Mouse (Mus musculus) bone marrow, adult 2 months (tissue): ENCODE measurements at regions not wholly inside any gene's neighbourhood (a gene's known extent, or its start where the extent isn't known, plus 50 kb on each side); places are given as distances from the start of the nearest gene placed in this dataset.

Experiments
- H3K27ac ChIP-seq: fragments of 200-500 bp; 2 replicates; pipeline ENCODE4 v1.5.1; 2012; ENCODE audit warnings: low read depth, mild to moderate bottlenecking, control low read depth, inconsistent platforms, low read length; ENCODE audit not compliant: control insufficient read depth, poor library complexity, insufficient read depth
- H3K4me1 ChIP-seq: fragments of 200-500 bp; 2 replicates; pipeline ENCODE4 v1.6.1; 2011; ENCODE audit warnings: low read length; ENCODE audit not compliant: control insufficient read depth, insufficient read depth
- H3K4me3 ChIP-seq: fragments of 200-500 bp; replicated peaks from 2 replicates; pipeline ENCODE3; 2011; ENCODE audit warnings: mild to moderate bottlenecking, low read depth, low read length, control low read depth; ENCODE audit not compliant: control insufficient read depth
- CTCF ChIP-seq: fragments of 200-500 bp; IDR thresholded peaks from 2 replicates; pipeline ENCODE4 v1.5.1; 2011; ENCODE audit warnings: low read length, control low read depth; ENCODE audit not compliant: control insufficient read depth, insufficient read depth
- POLR2A ChIP-seq: fragments of 200-500 bp; IDR thresholded peaks from 2 replicates; pipeline ENCODE4 v1.6.1; 2011; ENCODE audit warnings: low read depth, mild to moderate bottlenecking, control low read depth, low read length, borderline replicate concordance; ENCODE audit not compliant: control insufficient read depth
- WGBS: fragments of 180-500 bp; shearing (Covaris S2); methylation state at CpG from one replicate; pipeline ENCODE4 v1.1.7; 2018; 5-methylcytosine and 5-hydroxymethylcytosine counted together

GRCm38 (mm10) chr9:85596959-85597358 lies 152.2 kb downstream of the Ibtk start:
- no peak for TF ChIP-seq POLR2A
- TF ChIP-seq CTCF, result peak; percentile 54
- H3K4me1 ChIP-seq, result no peaks in the 10 kb centered on the region
- no peak overlapping the region for H3K27ac ChIP-seq
- 25% methylated on average over 2 of the region's 2 CpGs for WGBS
- H3K4me3 ChIP-seq, result no peak overlapping the region

- H3K27ac ChIP-seq, result no peak overlapping the region
- H3K4me3 ChIP-seq, result no peak overlapping the region
- 80% methylated on average over 4 of the region's 4 CpGs for WGBS
- no peaks in the 10 kb centered on the region for H3K4me1 ChIP-seq
- no peak for TF ChIP-seq CTCF
- no peak for TF ChIP-seq POLR2A
Measured at GRCm38 (mm10) chr9:85593867-85594266, 155.3 kb downstream of the Ibtk start.

GRCm38 (mm10) chr9:85592639-85593038 lies 156.5 kb downstream of the Ibtk start:
- no peak overlapping the region for H3K27ac ChIP-seq
- TF ChIP-seq POLR2A (no peak), CTCF (no peak)
- WGBS, result 32% methylated on average over 4 of the region's 4 CpGs
- no peaks in the 10 kb centered on the region for H3K4me1 ChIP-seq
- no peak overlapping the region for H3K4me3 ChIP-seq

- TF ChIP-seq CTCF, result no peak
- Histone ChIP-seq H3K4me1 (no peaks in the 10 kb centered on the region), H3K27ac (no peak overlapping the region), H3K4me3 (no peak overlapping the region)
- 82% methylated on average over 3 of the region's 3 CpGs for WGBS
Measured at GRCm38 (mm10) chr9:85589210-85589609, 159.9 kb downstream of the Ibtk start.

GRCm38 (mm10) chr9:85588077-85588476 lies 161.1 kb downstream of the Ibtk start:
- H3K4me3 ChIP-seq, result no peak overlapping the region
- no peak overlapping the region for H3K27ac ChIP-seq
- WGBS, result 42% methylated on average over 2 of the region's 2 CpGs
- H3K4me1 ChIP-seq, result no peaks in the 10 kb centered on the region
- TF ChIP-seq POLR2A (no peak), CTCF (peak; percentile 42; the same call in 1 of the 2 replicates)

GRCm38 (mm10) chr9:85581028-85581595 lies 168.0 kb downstream of the Ibtk start:
- H3K4me3 ChIP-seq, result no peak overlapping the region
- TF ChIP-seq CTCF, result no peak
- TF ChIP-seq POLR2A, result no peak
- no peak overlapping the region for H3K27ac ChIP-seq
- no peaks in the 10 kb centered on the region for H3K4me1 ChIP-seq
- WGBS, result 62% methylated on average over 1 of the region's 1 CpGs

- Histone ChIP-seq H3K27ac (no peak overlapping the region), H3K4me3 (no peak overlapping the region), H3K4me1 (no peaks in the 10 kb centered on the region)
- WGBS, result 52% methylated on average over 7 of the region's 7 CpGs
- TF ChIP-seq POLR2A (no peak), CTCF (no peak)
Measured at GRCm38 (mm10) chr9:85577812-85578211, 171.3 kb downstream of the Ibtk start.

- H3K4me1 ChIP-seq, result no peaks in the 10 kb centered on the region
- TF ChIP-seq POLR2A (no peak), CTCF (no peak)
- no peak overlapping the region for H3K4me3 ChIP-seq
- WGBS, result 63% methylated on average over 1 of the region's 1 CpGs
- H3K27ac ChIP-seq, result no peak overlapping the region
Measured at GRCm38 (mm10) chr9:85577338-85577737, 171.8 kb downstream of the Ibtk start.

GRCm38 (mm10) chr9:85568877-85569276 lies 180.3 kb downstream of the Ibtk start:
- TF ChIP-seq POLR2A, result no peak
- TF ChIP-seq CTCF, result no peak
- Histone ChIP-seq H3K4me3 (no peak overlapping the region), H3K27ac (no peak overlapping the region), H3K4me1 (no peaks in the 10 kb centered on the region)
- WGBS, result 37% methylated on average over 8 of the region's 8 CpGs
